Mouse (Mus musculus) ES-Bruce4 (cell line): ENCODE data around the gene Prkn.

Experiments
- CTCF ChIP-seq: IDR thresholded peaks from one replicate; pipeline ENCODE4 v1.8.1; 2011; ENCODE audit warnings: low read depth, low read length
- EP300 ChIP-seq: IDR thresholded peaks from 2 replicates; pipeline ENCODE4 v1.6.1; 2011; ENCODE audit warnings: low read depth, low read length; ENCODE audit not compliant: insufficient read depth
- POLR2A ChIP-seq: IDR thresholded peaks from one replicate; pipeline ENCODE4 v1.8.1; 2011; ENCODE audit warnings: low read length; ENCODE audit not compliant: insufficient read depth

DNA sequence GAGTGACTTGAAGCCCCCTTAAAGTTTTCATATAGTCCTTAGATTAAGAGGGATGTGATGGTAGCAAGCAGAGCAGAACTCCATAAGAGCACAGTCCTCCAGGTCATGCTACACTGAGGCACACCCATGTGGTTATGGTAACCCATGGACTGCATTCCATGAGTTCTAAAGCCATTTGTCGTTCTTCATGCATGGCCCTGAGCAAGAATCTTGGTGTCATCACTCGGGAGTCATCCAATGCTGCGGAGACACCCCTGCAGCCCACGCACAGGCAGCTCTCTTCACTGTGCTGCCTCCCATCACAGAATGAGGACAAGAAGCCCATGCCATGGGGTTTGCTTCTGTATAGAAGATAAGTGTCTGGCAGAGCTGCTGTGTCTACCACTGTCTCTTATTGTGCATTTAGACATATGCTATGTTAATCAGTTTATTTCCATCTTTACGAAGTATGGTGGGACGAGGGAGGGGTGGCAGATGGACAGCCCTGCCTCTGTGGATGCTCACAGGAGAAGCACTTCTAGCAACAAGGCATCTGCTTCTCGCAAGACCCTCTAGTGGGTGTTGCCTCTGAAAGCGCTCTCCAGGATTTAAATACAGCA is 543.3 kb downstream of the Prkn start:
- TF ChIP-seq CTCF (no peak), POLR2A (no peak), EP300 (no peak)
